Mouse (Mus musculus): ENCODE measurements at regions not wholly inside any gene's neighbourhood (a gene's known extent, or its start where the extent isn't known, plus 50 kb on each side); places are given as distances from the start of the nearest gene placed in this dataset.

DNA sequence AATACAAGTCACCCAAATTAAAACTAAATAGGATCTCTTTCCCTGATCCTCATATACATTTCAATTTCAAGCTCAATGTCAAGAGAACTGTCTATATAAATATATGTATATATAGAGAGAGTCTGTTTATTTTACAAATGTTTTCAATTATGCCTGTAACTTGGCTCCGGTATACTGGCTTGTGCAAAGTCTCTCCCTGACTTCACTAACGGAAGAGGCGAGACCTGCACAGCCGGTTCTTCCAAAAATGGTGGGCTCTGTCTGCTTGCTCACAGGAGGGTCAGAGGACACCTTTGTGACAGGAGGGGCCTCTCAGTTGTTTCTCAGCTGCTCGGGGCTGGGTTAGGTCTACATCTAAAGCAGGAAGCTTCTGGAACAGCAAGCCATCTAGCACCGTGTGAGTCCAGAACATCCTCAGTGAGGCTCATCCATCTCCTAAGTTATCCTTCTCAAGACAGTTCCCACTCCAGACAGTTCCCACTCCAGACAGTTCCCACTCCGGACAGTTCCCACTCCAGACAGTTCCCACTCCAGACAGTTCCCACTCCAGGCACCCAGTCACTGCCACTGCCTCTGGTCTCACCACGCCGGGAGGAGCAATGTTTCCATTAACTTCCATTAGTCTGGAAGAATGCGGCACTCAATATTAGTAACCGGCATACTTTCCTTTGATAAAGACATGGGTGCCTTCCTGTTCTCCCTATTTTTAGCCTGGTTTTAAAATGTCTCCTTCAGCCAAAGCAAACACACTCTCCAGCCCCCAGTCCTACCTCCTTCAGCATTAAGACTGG lies 148.4 kb upstream of the Nfe2l3 start:
- Histone ChIP-seq H3K79me2 (ENCODE audit: control insufficient read depth, insufficient read depth, low read length) (no peaks in the 10 kb centered on the region), H3K27me3 (ENCODE audit: control insufficient read depth, insufficient read depth, low read length) (no peaks in the 10 kb centered on the region), H3K4me3 (ENCODE audit: insufficient read depth, low read depth, low read length) (no peak overlapping the region), H3K4me1 (ENCODE audit: control insufficient read depth, insufficient read depth, low read length) (no peaks in the 10 kb centered on the region), H3K27ac (replicated peaks; ENCODE audit: insufficient read depth, low read depth, low read length) (no peak overlapping the region), H3K9ac (ENCODE audit: low read depth, low read length) (no peak overlapping the region), H3K36me3 (ENCODE audit: control insufficient read depth, insufficient read depth, low read length) (no peaks in the 10 kb centered on the region)
- TF ChIP-seq CTCF (IDR thresholded peaks at IDR 0.05; ENCODE audit: low read depth, low read length) (no peak), POLR2A (IDR thresholded peaks at IDR 0.05; ENCODE audit: extremely low read depth, insufficient read depth, low read length) (no peak)
- 81% methylated on average over 11 of the region's 11 CpGs for WGBS
- DNase-seq (ENCODE audit: extremely low read depth, low read depth, low spot score), result no peak

DNA sequence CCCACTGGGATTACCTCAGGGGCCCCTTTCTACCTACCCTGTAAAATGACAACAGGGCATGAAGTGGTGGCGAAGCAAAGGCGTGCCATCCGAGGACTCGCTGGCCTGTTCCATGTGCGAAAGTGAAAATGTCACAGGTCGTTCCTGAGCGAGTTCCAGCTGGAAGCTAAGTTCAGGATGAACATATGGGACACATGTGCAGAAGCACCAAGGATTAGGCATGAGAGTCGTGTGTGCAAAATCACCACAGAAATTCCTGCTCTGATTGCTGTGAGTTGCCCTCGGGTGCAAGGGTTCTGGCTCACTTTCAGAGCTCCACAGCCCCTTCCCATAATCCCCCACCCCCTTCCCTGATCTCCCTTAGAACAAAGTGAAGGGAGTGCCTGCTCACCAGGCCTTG lies 147.6 kb upstream of the Nfe2l3 start:
- WGBS, result 89% methylated on average over 9 of the region's 9 CpGs
- no peaks in the 10 kb centered on the region for H3K79me2 ChIP-seq (ENCODE audit: control insufficient read depth, insufficient read depth, low read length)
- no peak for DNase-seq (ENCODE audit: extremely low read depth, low read depth, low spot score)
- H3K9ac ChIP-seq (ENCODE audit: low read depth, low read length), result no peak overlapping the region
- H3K27ac ChIP-seq (replicated peaks; ENCODE audit: insufficient read depth, low read depth, low read length), result no peak overlapping the region
- H3K27me3 ChIP-seq (ENCODE audit: control insufficient read depth, insufficient read depth, low read length), result no peaks in the 10 kb centered on the region
- no peaks in the 10 kb centered on the region for H3K36me3 ChIP-seq (ENCODE audit: control insufficient read depth, insufficient read depth, low read length)
- H3K4me1 ChIP-seq (ENCODE audit: control insufficient read depth, insufficient read depth, low read length), result no peaks in the 10 kb centered on the region
- no peak for TF ChIP-seq CTCF (IDR thresholded peaks at IDR 0.05; ENCODE audit: low read depth, low read length)
- no peak for TF ChIP-seq POLR2A (IDR thresholded peaks at IDR 0.05; ENCODE audit: extremely low read depth, insufficient read depth, low read length)
- no peak overlapping the region for H3K4me3 ChIP-seq (ENCODE audit: insufficient read depth, low read depth, low read length)

DNA sequence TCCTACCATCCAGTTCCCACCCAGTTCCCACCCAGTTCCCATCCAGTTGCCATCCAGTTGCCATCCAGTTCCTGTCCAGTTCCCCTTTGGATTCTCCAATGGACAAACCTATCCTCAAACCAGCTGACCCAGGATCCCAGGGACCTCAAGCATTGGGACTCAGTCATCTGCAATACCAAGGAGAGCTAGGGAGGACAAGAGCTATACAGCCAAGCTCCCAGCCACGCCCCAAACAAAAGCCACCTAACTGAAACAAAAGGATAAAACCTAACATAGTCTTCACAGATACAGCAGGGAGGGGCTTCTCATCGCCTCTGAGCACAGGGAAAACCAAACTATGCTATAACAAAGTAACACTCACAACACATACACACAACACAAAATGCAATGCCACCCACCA lies 145.6 kb upstream of the Nfe2l3 start:
- Histone ChIP-seq H3K27ac (replicated peaks; ENCODE audit: insufficient read depth, low read depth, low read length) (no peak overlapping the region), H3K79me2 (ENCODE audit: control insufficient read depth, insufficient read depth, low read length) (no peaks in the 10 kb centered on the region), H3K4me3 (ENCODE audit: insufficient read depth, low read depth, low read length) (no peak overlapping the region), H3K27me3 (ENCODE audit: control insufficient read depth, insufficient read depth, low read length) (no peaks in the 10 kb centered on the region), H3K36me3 (ENCODE audit: control insufficient read depth, insufficient read depth, low read length) (no peaks in the 10 kb centered on the region), H3K4me1 (ENCODE audit: control insufficient read depth, insufficient read depth, low read length) (no peaks in the 10 kb centered on the region), H3K9ac (ENCODE audit: low read depth, low read length) (no peak overlapping the region)
- TF ChIP-seq POLR2A (IDR thresholded peaks at IDR 0.05; ENCODE audit: extremely low read depth, insufficient read depth, low read length) (no peak), CTCF (IDR thresholded peaks at IDR 0.05; ENCODE audit: low read depth, low read length) (no peak)
- WGBS, result 88% methylated on average over 2 of the region's 2 CpGs
- DNase-seq (ENCODE audit: extremely low read depth, low read depth, low spot score), result no peak

DNA sequence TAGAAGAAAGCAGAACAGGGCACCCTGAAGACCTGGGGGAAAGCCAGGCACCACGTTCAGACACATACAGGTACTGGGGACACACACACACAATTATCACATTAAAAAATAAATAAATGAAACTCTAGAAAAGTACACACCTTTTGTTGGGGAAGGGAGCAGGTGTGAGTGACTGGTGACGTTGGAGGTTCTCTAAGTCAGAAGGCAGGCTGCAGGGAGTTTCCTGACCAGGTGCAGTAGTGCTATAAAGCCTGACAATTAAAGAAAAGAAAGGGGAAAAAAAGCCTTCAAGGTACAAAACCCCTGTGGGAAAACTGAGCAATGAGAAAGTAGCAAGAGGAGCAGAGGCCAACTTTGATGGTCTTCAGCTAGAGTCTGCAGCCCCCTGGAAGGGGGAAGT lies 145.1 kb upstream of the Nfe2l3 start:
- Histone ChIP-seq H3K9ac (ENCODE audit: low read depth, low read length) (no peak overlapping the region), H3K27ac (replicated peaks; ENCODE audit: insufficient read depth, low read depth, low read length) (no peak overlapping the region), H3K4me3 (ENCODE audit: insufficient read depth, low read depth, low read length) (no peak overlapping the region), H3K36me3 (ENCODE audit: control insufficient read depth, insufficient read depth, low read length) (no peaks in the 10 kb centered on the region), H3K79me2 (ENCODE audit: control insufficient read depth, insufficient read depth, low read length) (no peaks in the 10 kb centered on the region), H3K27me3 (ENCODE audit: control insufficient read depth, insufficient read depth, low read length) (no peaks in the 10 kb centered on the region), H3K4me1 (ENCODE audit: control insufficient read depth, insufficient read depth, low read length) (no peaks in the 10 kb centered on the region)
- TF ChIP-seq POLR2A (IDR thresholded peaks at IDR 0.05; ENCODE audit: extremely low read depth, insufficient read depth, low read length), result no peak
- no peak for TF ChIP-seq CTCF (IDR thresholded peaks at IDR 0.05; ENCODE audit: low read depth, low read length)
- DNase-seq (ENCODE audit: extremely low read depth, low read depth, low spot score), result no peak
- 71% methylated on average over 2 of the region's 2 CpGs for WGBS

DNA sequence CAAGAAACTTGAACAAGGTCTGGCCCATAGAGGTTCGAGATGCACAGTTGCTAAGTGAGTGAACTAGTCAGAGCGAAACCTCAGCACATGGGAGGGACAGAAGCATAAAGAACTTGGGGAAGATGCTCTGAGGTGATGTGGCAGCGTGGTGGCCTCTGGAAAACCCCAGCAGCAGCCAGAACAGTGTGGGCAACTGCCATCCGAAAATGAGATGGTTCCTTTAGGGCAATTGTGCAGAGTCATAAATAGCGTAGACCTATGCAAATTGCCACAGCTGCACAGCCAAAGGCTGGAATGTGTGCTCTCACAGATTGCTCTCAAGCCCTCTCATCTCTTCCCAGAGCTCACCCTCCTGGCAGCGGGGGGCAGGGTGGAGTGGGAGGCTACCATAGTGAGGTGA lies 144.7 kb upstream of the Nfe2l3 start:
- no peak overlapping the region for H3K9ac ChIP-seq (ENCODE audit: low read depth, low read length)

DNA sequence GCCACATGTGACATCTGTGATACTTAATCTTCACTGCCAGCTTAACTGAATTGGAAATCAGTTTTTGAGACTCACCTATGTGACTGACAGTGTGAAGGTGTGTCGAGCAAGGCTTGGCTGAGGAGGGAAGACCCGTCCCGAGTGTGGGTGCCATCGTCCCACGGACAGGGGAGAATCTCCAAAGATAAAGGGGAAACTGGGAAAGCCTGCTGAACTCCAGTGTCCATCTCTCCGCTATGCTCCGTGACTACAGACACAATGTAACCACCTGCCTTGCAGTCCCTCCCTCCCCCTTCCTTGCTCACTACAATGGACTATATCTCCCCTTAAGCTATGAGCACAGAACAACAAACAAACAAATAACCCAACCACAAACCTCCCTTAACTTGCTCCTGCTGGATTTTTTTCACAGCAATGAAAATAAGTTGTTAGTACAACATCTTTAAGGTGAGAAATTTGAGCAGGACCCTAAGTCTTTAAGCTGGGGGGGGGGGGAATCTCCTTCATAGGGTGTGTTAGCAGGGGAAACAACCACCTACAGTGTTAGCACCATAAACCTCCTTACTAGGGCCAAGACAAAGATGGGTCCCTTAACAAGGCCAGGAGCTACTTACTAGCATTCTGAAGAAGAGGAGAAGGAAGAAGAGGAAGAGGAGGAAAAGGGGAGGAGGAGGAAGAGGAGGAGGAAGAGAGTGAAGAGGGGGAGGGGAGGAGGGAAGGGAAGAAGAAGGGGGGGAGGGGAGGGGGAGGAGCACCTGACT lies 144.0 kb upstream of the Nfe2l3 start:
- Histone ChIP-seq H3K79me2 (ENCODE audit: control insufficient read depth, insufficient read depth, low read length) (no peaks in the 10 kb centered on the region), H3K27me3 (ENCODE audit: control insufficient read depth, insufficient read depth, low read length) (no peaks in the 10 kb centered on the region), H3K9ac (ENCODE audit: low read depth, low read length) (no peak overlapping the region), H3K4me3 (ENCODE audit: insufficient read depth, low read depth, low read length) (no peak overlapping the region), H3K27ac (replicated peaks; ENCODE audit: insufficient read depth, low read depth, low read length) (no peak overlapping the region), H3K4me1 (ENCODE audit: control insufficient read depth, insufficient read depth, low read length) (no peaks in the 10 kb centered on the region), H3K36me3 (ENCODE audit: control insufficient read depth, insufficient read depth, low read length) (no peaks in the 10 kb centered on the region)
- DNase-seq (ENCODE audit: extremely low read depth, low read depth, low spot score), result no peak
- no peak for TF ChIP-seq CTCF (IDR thresholded peaks at IDR 0.05; ENCODE audit: low read depth, low read length)
- TF ChIP-seq POLR2A (IDR thresholded peaks at IDR 0.05; ENCODE audit: extremely low read depth, insufficient read depth, low read length), result no peak
- 79% methylated on average over 7 of the region's 7 CpGs for WGBS

More for the DNA sequence above, 144.7 kb upstream of the Nfe2l3 start:
- H3K4me1 ChIP-seq (ENCODE audit: control insufficient read depth, insufficient read depth, low read length), result no peaks in the 10 kb centered on the region
- no peak for DNase-seq (ENCODE audit: extremely low read depth, low read depth, low spot score)
- H3K4me3 ChIP-seq (ENCODE audit: insufficient read depth, low read depth, low read length), result no peak overlapping the region
- H3K36me3 ChIP-seq (ENCODE audit: control insufficient read depth, insufficient read depth, low read length), result no peaks in the 10 kb centered on the region
- WGBS, result 76% methylated on average over 6 of the region's 6 CpGs
- H3K79me2 ChIP-seq (ENCODE audit: control insufficient read depth, insufficient read depth, low read length), result no peaks in the 10 kb centered on the region
- no peak overlapping the region for H3K27ac ChIP-seq (replicated peaks; ENCODE audit: insufficient read depth, low read depth, low read length)
- H3K27me3 ChIP-seq (ENCODE audit: control insufficient read depth, insufficient read depth, low read length), result no peaks in the 10 kb centered on the region
- TF ChIP-seq CTCF (IDR thresholded peaks at IDR 0.05; ENCODE audit: low read depth, low read length) (no peak), POLR2A (IDR thresholded peaks at IDR 0.05; ENCODE audit: extremely low read depth, insufficient read depth, low read length) (no peak)
